Mouse (Mus musculus) MEL (cell line): Measurements from ENCODE around the gene Msl1. TPM values are rescaled to one million over a fixed set of nuclear protein-coding genes. Genes with fewer than 3 reads are reported as not detected.

Experiments used
- DNase-seq: peaks from one replicate; pipeline ENCODE4 v3.0.0; 2011; ENCODE audit warnings: low read depth, low spot score
- H3K27ac ChIP-seq: 2 replicates; pipeline ENCODE4 v1.5.1; 2012; ENCODE audit warnings: low read depth, mild to moderate bottlenecking, control low read depth, low read length, moderate library complexity; ENCODE audit not compliant: control insufficient read depth
- H3K27me3 ChIP-seq, 2 experiments: fragments of 150-350 bp in 1 of 2; sonication (generic) in 1 of 2; 2 replicates each; pipeline ENCODE4 v1.6.1; 2012; ENCODE audit warnings: low read length in 2 of 2, mild to moderate bottlenecking in 2 of 2, improper control_type of control experiment in 1 of 2, moderate library complexity in 1 of 2; ENCODE audit not compliant: insufficient read depth in 2 of 2, control insufficient read depth in 1 of 2
- H3K36me3 ChIP-seq, 2 experiments: 2 replicates each; pipeline ENCODE4 v1.6.1; 2012 to 2014; ENCODE audit warnings: low read length in 2 of 2, improper control_type of control experiment in 1 of 2, inconsistent platforms in 1 of 2, mild to moderate bottlenecking in 1 of 2; ENCODE audit not compliant: insufficient read depth in 2 of 2, control insufficient read depth in 1 of 2
- H3K4me1 ChIP-seq, 2 experiments: fragments of 150-350 bp in 1 of 2; sonication (generic) in 1 of 2; 2 replicates each; pipeline ENCODE4 v1.6.1; 2012; ENCODE audit warnings: low read length in 2 of 2, improper control_type of control experiment in 1 of 2, mild to moderate bottlenecking in 1 of 2; ENCODE audit not compliant: insufficient read depth in 2 of 2, control insufficient read depth in 1 of 2
- H3K4me3 ChIP-seq, 2 experiments: fragments of 150-350 bp in 1 of 2; sonication (generic) in 1 of 2; 2 replicates each; pipeline ENCODE4 v1.5.1; 2012; ENCODE audit warnings: low read depth in 2 of 2, low read length in 2 of 2, mild to moderate bottlenecking in 2 of 2, moderate library complexity in 2 of 2, control low read depth in 1 of 2, improper control_type of control experiment in 1 of 2; ENCODE audit not compliant: control insufficient read depth in 1 of 2, insufficient read depth in 1 of 2
- H3K79me2 ChIP-seq: 2 replicates; pipeline ENCODE4 v1.6.1; 2012; ENCODE audit warnings: mild to moderate bottlenecking, low read length, moderate library complexity; ENCODE audit not compliant: control insufficient read depth, poor library complexity, insufficient read depth
- H3K9ac ChIP-seq: 2 replicates; pipeline ENCODE4 v1.6.1; 2012; ENCODE audit warnings: low read depth, mild to moderate bottlenecking, control low read depth, low read length, moderate library complexity; ENCODE audit not compliant: control insufficient read depth, poor library complexity, severe bottlenecking
- H3K9me3 ChIP-seq: fragments of 150-350 bp; sonication (generic); replicated peaks from 2 replicates; pipeline ENCODE4 v1.6.1; 2012; ENCODE audit warnings: mild to moderate bottlenecking, low read length, improper control_type of control experiment, moderate library complexity; ENCODE audit not compliant: insufficient read depth
- BHLHE40 ChIP-seq: IDR thresholded peaks from 2 replicates; pipeline ENCODE4 v1.6.1; 2012; ENCODE audit warnings: low read depth, mild to moderate bottlenecking, inconsistent platforms, low read length, improper control_type of control experiment, borderline replicate concordance
- CHD1 ChIP-seq: IDR thresholded peaks from 2 replicates; pipeline ENCODE4 v1.6.1; 2012; ENCODE audit warnings: low read depth, mild to moderate bottlenecking, inconsistent platforms, low read length, improper control_type of control experiment
- CHD2 ChIP-seq: IDR thresholded peaks from 2 replicates; pipeline ENCODE4 v1.6.1; 2011; ENCODE audit warnings: low read length, improper control_type of control experiment
- E2F4 ChIP-seq: IDR thresholded peaks from 2 replicates; pipeline ENCODE4 v1.6.1; 2011; ENCODE audit warnings: low read depth, low read length, improper control_type of control experiment, borderline replicate concordance
- EP300 ChIP-seq, 2 experiments: IDR thresholded peaks; 2 replicates each; pipeline ENCODE4 v1.6.1; 2011; ENCODE audit warnings: improper control_type of control experiment in 2 of 2, low read length in 2 of 2, low read depth in 1 of 2, mild to moderate bottlenecking in 1 of 2
- GATA1 ChIP-seq: IDR thresholded peaks from 2 replicates; pipeline ENCODE4 v1.6.1; 2011; ENCODE audit warnings: low read depth, low read length, improper control_type of control experiment
- HCFC1 ChIP-seq: IDR thresholded peaks from 2 replicates; pipeline ENCODE4 v1.6.1; 2012; ENCODE audit warnings: low read depth, mild to moderate bottlenecking, inconsistent platforms, low read length, improper control_type of control experiment, moderate library complexity
- JUND ChIP-seq: IDR thresholded peaks from 2 replicates; pipeline ENCODE4 v1.6.1; 2011; ENCODE audit warnings: low read depth, mild to moderate bottlenecking, improper control_type of control experiment, low read length
- MAFK ChIP-seq: IDR thresholded peaks from 2 replicates; pipeline ENCODE4 v1.6.1; 2011; ENCODE audit warnings: low read depth, mild to moderate bottlenecking, low read length, improper control_type of control experiment, borderline replicate concordance
- MAX ChIP-seq: IDR thresholded peaks from 2 replicates; pipeline ENCODE4 v1.6.1; 2011; ENCODE audit warnings: low read length, improper control_type of control experiment
- MAZ ChIP-seq: IDR thresholded peaks from 2 replicates; pipeline ENCODE4 v1.6.1; 2012; ENCODE audit warnings: low read depth, mild to moderate bottlenecking, inconsistent platforms, low read length, improper control_type of control experiment
- MEF2A ChIP-seq: IDR thresholded peaks from 2 replicates; pipeline ENCODE4 v1.6.1; 2014; ENCODE audit warnings: low read depth, mild to moderate bottlenecking, inconsistent platforms, low read length, improper control_type of control experiment; ENCODE audit not compliant: poor library complexity, insufficient replicate concordance, severe bottlenecking; ENCODE audit errors: extremely low read depth
- MYB ChIP-seq: IDR thresholded peaks from 2 replicates; pipeline ENCODE4 v1.6.1; 2011; ENCODE audit warnings: mild to moderate bottlenecking, low read depth, low read length, improper control_type of control experiment
- MYC ChIP-seq: IDR thresholded peaks from 2 replicates; pipeline ENCODE4 v1.6.1; 2011; ENCODE audit warnings: low read depth, mild to moderate bottlenecking, low read length, improper control_type of control experiment, moderate library complexity
- NRF1 ChIP-seq: IDR thresholded peaks from 2 replicates; pipeline ENCODE4 v1.6.1; 2014; ENCODE audit warnings: low read depth, mild to moderate bottlenecking, inconsistent platforms, low read length, improper control_type of control experiment, moderate library complexity; ENCODE audit not compliant: poor library complexity, insufficient read depth, severe bottlenecking
- POLR2AphosphoS2 ChIP-seq: IDR thresholded peaks from 2 replicates; pipeline ENCODE4 v1.6.1; 2011; ENCODE audit warnings: low read length, improper control_type of control experiment
- POLR2AphosphoS5 ChIP-seq: IDR thresholded peaks from 2 replicates; pipeline ENCODE4 v1.6.1; 2012; ENCODE audit warnings: low read depth, borderline replicate concordance, mild to moderate bottlenecking, inconsistent platforms, low read length, moderate library complexity, mixed read lengths
- SIN3A ChIP-seq: IDR thresholded peaks from 2 replicates; pipeline ENCODE4 v1.6.1; 2012; ENCODE audit warnings: low read length, improper control_type of control experiment, inconsistent platforms
- SMC3 ChIP-seq: IDR thresholded peaks from 2 replicates; pipeline ENCODE4 v1.6.1; 2011; ENCODE audit warnings: low read depth, low read length, improper control_type of control experiment
- USF1 ChIP-seq: IDR thresholded peaks from 2 replicates; pipeline ENCODE4 v1.6.1; 2014; ENCODE audit warnings: low read depth, mild to moderate bottlenecking, inconsistent platforms, low read length, improper control_type of control experiment, moderate library complexity
- ZMIZ1 ChIP-seq: IDR thresholded peaks from 2 replicates; pipeline ENCODE4 v1.6.1; 2012; ENCODE audit warnings: low read depth, mild to moderate bottlenecking, inconsistent platforms, low read length, improper control_type of control experiment, moderate library complexity
- ZNF384 ChIP-seq: IDR thresholded peaks from 2 replicates; pipeline ENCODE4 v1.6.1; 2012; ENCODE audit warnings: low read depth, mild to moderate bottlenecking, inconsistent platforms, low read length, improper control_type of control experiment
- polyA plus RNA-seq, 2 experiments: library from polyadenylated mRNA; stranded (reverse) in 1 of 2; unstranded in 1 of 2; fragments of >175 nt in 1 of 2; fragments of >200 nt in 1 of 2; gene quantifications; 2 replicates each; pipeline versions ENCODE4 v1.2.1 to v1.2.4; 2012; ENCODE audit warnings: low replicate concordance in 2 of 2, low read depth in 1 of 2; ENCODE audit not compliant: insufficient read length in 2 of 2, insufficient read depth in 1 of 2, missing spikeins in 1 of 2
- total RNA-seq: library from RNA; depleted of rRNA; stranded (reverse); fragments of 300-350 nt; gene quantifications from 2 replicates; pipeline ENCODE4 v1.2.3, GENCODE M21; 2012

Msl1 gene
- total and polyA plus RNA-seq, 3 experiments = 37.1 to 49.4 TPM; not detected in 1

DNA sequence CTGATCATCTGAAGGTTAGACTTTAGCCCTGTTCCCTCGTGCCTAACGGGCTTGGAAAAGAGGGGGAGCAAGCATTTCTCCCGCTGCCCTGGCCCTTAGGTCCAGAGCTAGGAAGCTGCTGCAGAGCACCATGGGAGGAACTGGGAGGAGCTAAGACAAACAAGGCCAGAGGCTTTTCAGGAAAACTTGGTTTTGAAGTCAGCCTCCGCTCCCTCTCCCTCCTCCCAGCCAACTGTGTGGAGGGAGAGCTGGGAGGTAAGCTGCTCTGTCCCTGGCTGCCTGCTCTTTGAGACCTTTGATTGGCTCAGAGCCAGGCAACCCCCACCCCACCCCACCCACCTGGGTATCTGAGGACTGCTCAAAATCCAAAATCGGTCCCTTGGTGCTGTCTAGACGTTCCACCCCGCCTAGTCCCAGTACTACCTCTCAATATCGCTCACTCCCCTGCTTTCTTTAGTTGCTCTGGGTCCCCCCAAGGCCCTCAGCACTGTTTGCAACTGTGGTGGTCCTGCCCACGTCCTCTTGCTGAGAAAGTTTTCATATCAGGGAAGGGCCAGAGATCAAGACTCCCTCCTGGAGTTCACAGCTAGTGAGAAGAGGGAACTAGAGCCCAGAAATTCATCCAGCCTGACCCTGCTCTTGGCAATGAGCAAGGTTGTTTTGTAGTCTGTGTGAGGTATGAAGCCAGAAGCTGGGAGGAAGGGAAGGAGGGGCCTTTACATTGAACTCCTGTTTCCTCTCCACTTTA lies 18.3 kb upstream of the Msl1 start (continued):
- TF ChIP-seq MEF2A (no peak), E2F4 (no peak)

GRCm38 (mm10) chr11:98777888-98778287 lies 17.4 kb upstream of the Msl1 start:
- Histone ChIP-seq H3K79me2 (no peaks in the 10 kb centered on the region; the same call in 1 of the 2 replicates), H3K27ac (no peak overlapping the region), H3K27me3 (no peaks in the 10 kb centered on the region), H3K9me3 (no peaks in the 10 kb centered on the region), H3K36me3 (peaks cover 0 to 20% of the 10 kb centered on the region in 2 experiments; a peak in 2 of 4 replicates), H3K4me3 (no peak overlapping the region), H3K4me1 (peaks cover 11 to 39% of the 10 kb centered on the region in 2 experiments), H3K9ac (no peak overlapping the region)
- TF ChIP-seq BHLHE40 (no peak), CHD2 (no peak), SMC3 (no peak), CHD1 (no peak), E2F4 (no peak), MYB (no peak), ZNF384 (no peak), POLR2AphosphoS2 (no peak), GATA1 (no peak), MAX (no peak), NRF1 (no peak), ZMIZ1 (no peak), JUND (no peak), MAZ (no peak)
- no peak for DNase-seq

- no peaks in the 10 kb centered on the region for H3K27me3 ChIP-seq
- peak overlapping the region; percentile 11; the same call in 1 of the 2 replicates for H3K9ac ChIP-seq
- DNase-seq = peak; percentile 58
- peaks cover 8 to 37% of the 10 kb centered on the region in 2 experiments for H3K4me1 ChIP-seq
- peak overlapping the region in 1 of 2 experiments; percentile 79; a peak in 2 of 4 replicates for H3K4me3 ChIP-seq
- TF ChIP-seq POLR2AphosphoS5 = no peak
- TF ChIP-seq GATA1 = peak; percentile 37; the same call in 1 of the 2 replicates
- TF ChIP-seq MYC = no peak
- TF ChIP-seq MAZ = 0 out of 2 replicates have a peak, but pooled peaks have one; percentile 2
- TF ChIP-seq CHD2 = 0 out of 2 replicates have a peak, but pooled peaks have one; percentile 11
- TF ChIP-seq EP300 (IDR thresholded peaks at IDR 0.05; ENCODE audit: low read depth in 1 of 2, low read length in 2 of 2) = 0 out of 4 replicates have a peak, but pooled peaks of 1 of the 2 experiments have one; percentile 26
- TF ChIP-seq MAFK = no peak
- TF ChIP-seq HCFC1 = 0 out of 2 replicates have a peak, but pooled peaks have one; percentile 7
- TF ChIP-seq MAX = no peak
- TF ChIP-seq USF1 = no peak
- no peak for TF ChIP-seq BHLHE40
- peak; percentile 20; the same call in 1 of the 2 replicates for TF ChIP-seq SIN3A
- TF ChIP-seq, all 39 proteins: peak for 6
- Histone ChIP-seq H3K79me2 (no peaks in the 10 kb centered on the region; the same call in 1 of the 2 replicates), H3K9me3 (no peaks in the 10 kb centered on the region), H3K27ac (no peak overlapping the region), H3K36me3 (peaks cover 0 to 25% of the 10 kb centered on the region in 2 experiments; a peak in 2 of 4 replicates)
Measured at GRCm38 (mm10) chr11:98781851-98782512, 13.3 kb upstream of the Msl1 start.
